Mouse (Mus musculus) limb, embryonic 15.5 days (tissue): ENCODE data around the gene Hbb-y. TPM values are rescaled to one million over a fixed set of nuclear protein-coding genes. Genes with fewer than 3 reads are reported as not detected.

ENCODE experiments used
- ATAC-seq: fragments of 200-750 bp; cut with Nextera tagmentation; 2 replicates; pipeline ENCODE4 v1.8.0; 2017; ENCODE audit warnings: low read depth, moderate TSS enrichment; ENCODE audit not compliant: insufficient number of reproducible peaks, low FRiP score, low TSS enrichment
- H3K27ac ChIP-seq: fragments of 300-500 bp; sonication (generic); 2 replicates; pipeline ENCODE4 v1.5.1; 2015; ENCODE audit warnings: moderate library complexity, mild to moderate bottlenecking, inconsistent platforms
- H3K27me3 ChIP-seq: fragments of 300-500 bp; sonication (generic); 2 replicates; pipeline ENCODE4 v1.6.1; 2015; ENCODE audit warnings: inconsistent platforms
- H3K36me3 ChIP-seq: fragments of 300-500 bp; sonication (generic); 2 replicates; pipeline ENCODE4 v1.6.1; 2015; ENCODE audit warnings: inconsistent platforms
- H3K4me1 ChIP-seq: fragments of 300-500 bp; sonication (generic); 2 replicates; pipeline ENCODE4 v1.6.1; 2015; ENCODE audit warnings: inconsistent platforms
- H3K4me2 ChIP-seq: fragments of 300-500 bp; sonication (generic); 2 replicates; pipeline ENCODE4 v1.6.1; 2015; ENCODE audit warnings: mild to moderate bottlenecking, inconsistent platforms
- H3K4me3 ChIP-seq: fragments of 300-500 bp; sonication (generic); 2 replicates; pipeline ENCODE4 v1.5.1; 2015; ENCODE audit warnings: mild to moderate bottlenecking, inconsistent platforms
- H3K9ac ChIP-seq: fragments of 300-500 bp; sonication (generic); 2 replicates; pipeline ENCODE4 v1.6.1; 2015; ENCODE audit warnings: inconsistent platforms
- H3K9me3 ChIP-seq: fragments of 300-500 bp; sonication (generic); 2 replicates; pipeline ENCODE4 v1.6.1; 2016; ENCODE audit warnings: inconsistent platforms
- WGBS: fragments of 180-500 bp; shearing (Covaris S2); methylation state at CpG from one replicate; pipeline ENCODE4 v1.1.7; 2015; 5-methylcytosine and 5-hydroxymethylcytosine counted together
- polyA plus RNA-seq: library from polyadenylated mRNA; unstranded; fragments of >200 nt; fragmentation: Nextera tagmentation; extraction: Ambion mirVana; gene quantifications from 2 replicates; pipeline ENCODE4 v1.2.1, GENCODE M21; 2015

Gene Hbb-y
- 236 and 533 TPM in 2 replicates for polyA plus RNA-seq

DNA sequence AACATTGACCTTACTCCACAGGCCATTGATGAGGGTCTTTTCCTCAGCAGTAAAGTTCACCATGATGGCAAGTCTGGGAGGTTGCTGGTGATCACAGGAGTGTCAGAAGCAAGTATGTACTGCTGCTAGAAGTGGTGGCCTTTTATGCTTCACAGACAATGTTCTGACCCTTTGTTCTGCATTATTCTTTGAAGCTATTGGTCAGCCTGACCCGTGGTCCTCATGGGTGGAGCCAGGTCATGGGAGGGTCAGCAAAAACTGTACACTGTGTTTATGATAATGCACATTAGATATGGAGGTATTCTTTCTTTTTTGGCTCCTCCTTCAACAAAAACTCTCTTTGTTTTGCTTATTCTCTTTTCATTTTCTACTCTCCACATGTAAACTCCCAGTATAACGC lies at the start of gene Hbb-y:
Gene Hbb-y (minus strand): TSS at position 127 of the 400 bp plus-strand sequence.
- Histone ChIP-seq H3K4me2 (no peak within 1 kb of the TSS), H3K9me3 (no peaks in the 10 kb centered on the region), H3K9ac (no peak within 1 kb of the TSS), H3K4me1 (no peaks in the 10 kb centered on the region), H3K36me3 (no peaks in the 10 kb centered on the region), H3K27ac (no peak within 1 kb of the TSS), H3K27me3 (no peaks in the 10 kb centered on the region), H3K4me3 (no peak within 1 kb of the TSS)
- WGBS: 64% methylated on average over 2 of the region's 2 CpGs
- no peak for ATAC-seq

DNA sequence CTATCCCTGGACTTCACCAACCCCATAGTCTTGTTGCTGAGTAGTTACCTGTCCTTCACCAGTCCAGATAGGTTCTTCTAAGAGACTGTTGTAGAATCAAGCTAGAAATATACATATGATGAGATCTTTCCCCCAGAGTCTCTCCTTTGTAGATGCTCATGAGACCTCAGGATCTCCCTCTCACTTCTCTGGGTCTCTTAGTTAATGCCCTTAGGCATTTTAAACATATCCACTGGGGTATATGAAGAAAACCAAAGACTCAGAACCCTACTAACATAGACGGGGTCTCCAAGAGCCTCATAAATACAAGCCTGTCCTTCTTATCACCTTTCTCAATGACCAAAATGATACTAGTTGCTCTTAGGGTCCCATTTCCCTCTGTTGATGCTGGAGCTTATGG lies 41.4 kb upstream of the Hbb-y start, which contains the start of gene Olfr64:
Gene Olfr64 (minus strand): TSS at position 101 of the 400 bp plus-strand sequence.
- H3K9ac ChIP-seq: no peak within 1 kb of the TSS
- no peaks in the 10 kb centered on the region for H3K27me3 ChIP-seq
- no peak within 1 kb of the TSS for H3K4me2 ChIP-seq
- no peaks in the 10 kb centered on the region for H3K4me1 ChIP-seq
- no peak within 1 kb of the TSS for H3K4me3 ChIP-seq
- H3K36me3 ChIP-seq: no peaks in the 10 kb centered on the region
- no peak within 1 kb of the TSS for H3K27ac ChIP-seq
- ATAC-seq: no peak
- H3K9me3 ChIP-seq: no peaks in the 10 kb centered on the region
- 67% methylated on average over 1 of the region's 1 CpGs for WGBS

DNA sequence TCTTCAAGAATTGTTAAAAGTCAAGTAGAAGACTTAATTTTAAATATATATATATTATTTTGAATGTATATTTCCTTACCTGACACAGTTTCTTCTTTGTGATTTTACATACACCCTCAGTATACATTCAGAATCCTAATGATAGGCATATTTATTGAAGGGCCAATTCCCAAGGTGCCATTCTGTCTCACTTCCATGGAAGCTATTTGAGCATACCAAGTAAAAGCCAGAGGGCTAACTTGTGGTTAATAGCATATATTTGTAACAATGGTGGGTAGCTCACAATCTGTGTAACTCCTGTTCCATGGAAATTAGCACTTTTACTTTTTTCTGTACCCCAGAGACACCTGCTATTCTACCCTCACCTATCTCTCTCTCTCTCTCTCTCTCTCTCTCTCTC lies 33.1 kb upstream of the Hbb-y start, which contains the start of gene Olfr66:
Gene Olfr66 (minus strand): TSS at position 101 of the 400 bp plus-strand sequence.
- ATAC-seq: no peak
- Histone ChIP-seq H3K27ac (no peak within 1 kb of the TSS), H3K4me3 (no peak within 1 kb of the TSS), H3K9me3 (no peaks in the 10 kb centered on the region), H3K27me3 (no peaks in the 10 kb centered on the region), H3K36me3 (no peaks in the 10 kb centered on the region), H3K9ac (no peak within 1 kb of the TSS), H3K4me2 (no peak within 1 kb of the TSS), H3K4me1 (no peaks in the 10 kb centered on the region)

DNA sequence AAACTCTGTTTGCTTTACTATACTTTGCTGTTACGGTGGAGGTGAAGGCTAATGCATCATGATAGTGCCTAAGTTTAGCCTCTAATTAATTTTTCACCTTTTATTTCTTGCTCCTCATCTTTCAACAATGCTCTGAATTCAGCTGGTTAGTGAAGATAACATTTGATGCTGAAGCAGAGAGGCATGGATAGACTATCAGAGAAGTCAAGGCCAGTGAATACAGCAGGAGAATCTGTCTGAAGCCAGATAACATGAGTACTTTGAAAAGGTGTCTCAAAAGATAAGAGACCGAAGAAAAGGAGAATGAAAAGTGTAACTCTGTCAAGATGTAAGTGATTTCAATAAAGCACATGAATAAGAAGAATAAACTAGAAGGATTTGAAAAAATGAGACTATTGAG lies 24.1 kb upstream of the Hbb-y start:
- Histone ChIP-seq H3K9ac (no peak overlapping the region), H3K27me3 (no peaks in the 10 kb centered on the region), H3K36me3 (no peaks in the 10 kb centered on the region), H3K9me3 (no peaks in the 10 kb centered on the region), H3K4me1 (no peaks in the 10 kb centered on the region), H3K27ac (no peak overlapping the region), H3K4me2 (no peak overlapping the region), H3K4me3 (no peak overlapping the region)
- ATAC-seq: no peak
- 77% methylated on average over 2 of the region's 2 CpGs for WGBS

GRCm38 (mm10) chr7:103874451-103874850 lies 21.4 kb upstream of the Hbb-y start:
- no peaks in the 10 kb centered on the region for H3K4me1 ChIP-seq
- H3K36me3 ChIP-seq: no peaks in the 10 kb centered on the region
- no peak for ATAC-seq
- H3K27me3 ChIP-seq: no peaks in the 10 kb centered on the region
- no peak overlapping the region for H3K4me2 ChIP-seq
- H3K9ac ChIP-seq: no peak overlapping the region
- 41% methylated on average over 5 of the region's 5 CpGs for WGBS
- H3K9me3 ChIP-seq: no peaks in the 10 kb centered on the region
- no peak overlapping the region for H3K27ac ChIP-seq
- no peak overlapping the region for H3K4me3 ChIP-seq

DNA sequence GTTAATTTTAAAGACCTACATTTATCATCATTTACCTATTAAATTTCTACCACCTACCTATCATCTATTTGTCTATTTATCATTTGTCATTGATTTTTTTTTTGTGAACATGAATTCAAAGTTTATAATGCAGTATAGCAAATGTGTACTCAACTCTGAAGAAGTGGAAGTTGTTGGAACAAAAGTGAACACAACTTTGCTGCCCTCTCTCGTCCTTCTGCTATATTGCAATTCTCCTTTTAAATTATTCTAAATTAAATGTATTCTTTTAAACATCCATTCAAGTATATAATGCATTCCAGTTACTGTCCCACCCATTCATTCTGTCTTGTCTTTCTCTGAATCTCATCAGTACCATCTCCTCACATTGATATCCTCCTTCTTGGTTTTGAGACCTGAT lies 20.0 kb upstream of the Hbb-y start:
- 11% methylated on average over 1 of the region's 1 CpGs for WGBS
- Histone ChIP-seq H3K9ac (no peak overlapping the region), H3K4me2 (no peak overlapping the region), H3K4me3 (no peak overlapping the region), H3K9me3 (no peaks in the 10 kb centered on the region), H3K36me3 (no peaks in the 10 kb centered on the region), H3K4me1 (no peaks in the 10 kb centered on the region), H3K27ac (no peak overlapping the region), H3K27me3 (no peaks in the 10 kb centered on the region)
- ATAC-seq: no peak

DNA sequence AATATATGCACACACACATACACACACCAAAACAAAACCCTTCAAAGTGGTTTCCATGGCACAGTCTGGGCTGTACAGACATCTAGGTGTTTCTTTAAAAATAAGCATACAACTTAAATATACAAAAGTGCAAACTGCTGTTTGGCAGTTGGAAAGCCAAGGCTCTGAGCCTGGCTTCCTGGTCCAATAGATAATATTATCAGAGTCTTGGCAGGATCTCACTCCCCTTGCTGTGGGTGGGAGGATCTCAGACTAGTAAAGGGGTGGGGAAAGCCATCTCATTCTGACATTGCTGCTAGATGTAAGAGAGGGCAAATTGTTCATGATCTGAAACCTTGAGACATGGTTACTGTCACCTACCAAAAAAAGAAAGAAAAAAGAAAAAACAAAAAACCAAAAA lies 17.7 kb upstream of the Hbb-y start:
- no peaks in the 10 kb centered on the region for H3K27me3 ChIP-seq
- H3K4me1 ChIP-seq: no peaks in the 10 kb centered on the region
- ATAC-seq: no peak
- no peak overlapping the region for H3K4me3 ChIP-seq
- H3K9me3 ChIP-seq: no peaks in the 10 kb centered on the region
- H3K36me3 ChIP-seq: no peaks in the 10 kb centered on the region
- no peak overlapping the region for H3K9ac ChIP-seq
- H3K4me2 ChIP-seq: no peak overlapping the region
- no peak overlapping the region for H3K27ac ChIP-seq

DNA sequence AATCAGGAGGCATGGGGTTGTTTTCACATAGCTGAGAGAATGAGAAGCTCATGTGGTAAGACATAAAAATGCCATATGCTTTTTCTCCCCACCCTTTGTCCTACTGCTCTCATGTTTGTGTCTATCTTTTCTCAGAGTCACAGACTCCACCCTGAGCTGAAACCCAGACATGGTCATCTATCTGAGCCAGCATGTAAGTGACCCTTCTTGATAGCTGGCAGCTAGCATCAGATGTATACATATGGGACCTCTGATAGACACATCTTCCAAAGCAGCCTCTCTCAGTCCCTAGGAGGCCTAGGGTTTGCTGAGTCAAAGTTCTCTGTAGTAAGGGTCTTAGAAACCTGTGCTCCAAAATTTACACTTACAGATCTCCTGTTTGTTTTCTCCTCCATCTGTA lies 12.7 kb upstream of the Hbb-y start:
- H3K9ac ChIP-seq: no peak overlapping the region
- H3K4me1 ChIP-seq: no peaks in the 10 kb centered on the region
- no peak overlapping the region for H3K4me3 ChIP-seq
- H3K27ac ChIP-seq: no peak overlapping the region
- no peaks in the 10 kb centered on the region for H3K27me3 ChIP-seq
- no peak overlapping the region for H3K4me2 ChIP-seq
- ATAC-seq: no peak
- H3K9me3 ChIP-seq: no peaks in the 10 kb centered on the region
- no peaks in the 10 kb centered on the region for H3K36me3 ChIP-seq

DNA sequence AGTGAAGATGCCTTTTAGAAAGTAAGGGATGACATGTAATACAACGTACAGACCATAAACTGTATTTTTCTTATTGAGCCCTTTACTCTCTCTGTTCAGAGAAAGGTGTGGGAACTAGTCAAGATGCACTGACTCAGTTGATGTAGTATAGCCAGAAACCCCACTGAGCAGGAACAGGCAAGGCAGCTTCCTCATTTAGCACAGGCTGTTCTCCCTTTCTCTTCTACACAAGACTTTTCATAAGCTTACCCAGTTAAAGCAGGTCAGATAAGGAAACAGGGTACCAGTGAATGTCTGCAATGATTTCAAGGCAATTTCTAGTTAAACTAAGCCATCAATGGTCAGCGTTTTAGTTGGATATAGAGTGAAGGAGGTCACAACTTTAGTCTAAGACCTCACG lies 8.5 kb upstream of the Hbb-y start:
- ATAC-seq: no peak
- no peaks in the 10 kb centered on the region for H3K27me3 ChIP-seq
- H3K27ac ChIP-seq: no peak overlapping the region
- H3K4me2 ChIP-seq: no peak overlapping the region
- no peaks in the 10 kb centered on the region for H3K36me3 ChIP-seq
- H3K9me3 ChIP-seq: no peaks in the 10 kb centered on the region
- no peak overlapping the region for H3K4me3 ChIP-seq
- no peak overlapping the region for H3K9ac ChIP-seq
- H3K4me1 ChIP-seq: no peaks in the 10 kb centered on the region
- 70% methylated on average over 3 of the region's 3 CpGs for WGBS

DNA sequence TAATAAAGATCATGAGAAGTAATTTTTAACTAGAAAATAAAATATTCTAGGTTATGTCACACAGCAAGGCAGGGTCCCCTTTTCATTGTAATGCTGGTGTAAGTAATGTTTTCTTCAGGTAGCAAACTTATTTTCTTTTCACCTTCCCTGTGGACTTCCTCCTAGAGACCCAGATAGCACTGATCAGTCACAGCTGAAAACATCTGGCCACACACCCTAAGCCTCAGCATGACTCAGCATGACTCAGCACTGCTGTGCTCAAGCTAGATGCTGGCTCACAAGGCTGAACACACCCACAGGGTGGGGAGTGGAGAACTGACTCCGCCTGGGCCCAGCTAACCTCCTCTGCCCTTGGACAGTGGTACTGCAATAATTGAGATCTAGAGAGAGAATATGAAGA lies 7.8 kb upstream of the Hbb-y start:
- Histone ChIP-seq H3K36me3 (no peaks in the 10 kb centered on the region), H3K27ac (no peak overlapping the region), H3K9ac (no peak overlapping the region), H3K9me3 (no peaks in the 10 kb centered on the region), H3K4me3 (no peak overlapping the region), H3K27me3 (no peaks in the 10 kb centered on the region), H3K4me2 (no peak overlapping the region), H3K4me1 (no peaks in the 10 kb centered on the region)
- WGBS: 47% methylated on average over 1 of the region's 1 CpGs
- ATAC-seq: no peak

- no peaks in the 10 kb centered on the region for H3K4me1 ChIP-seq
- WGBS: 58% methylated on average over 2 of the region's 2 CpGs
- H3K36me3 ChIP-seq: no peaks in the 10 kb centered on the region
- ATAC-seq: no peak
- H3K27ac ChIP-seq: no peak overlapping the region
- H3K4me3 ChIP-seq: no peak overlapping the region
- H3K4me2 ChIP-seq: no peak overlapping the region
- H3K9me3 ChIP-seq: no peaks in the 10 kb centered on the region
- H3K9ac ChIP-seq: no peak overlapping the region
- H3K27me3 ChIP-seq: no peaks in the 10 kb centered on the region
Measured at GRCm38 (mm10) chr7:103859076-103859475, 6.1 kb upstream of the Hbb-y start.

DNA sequence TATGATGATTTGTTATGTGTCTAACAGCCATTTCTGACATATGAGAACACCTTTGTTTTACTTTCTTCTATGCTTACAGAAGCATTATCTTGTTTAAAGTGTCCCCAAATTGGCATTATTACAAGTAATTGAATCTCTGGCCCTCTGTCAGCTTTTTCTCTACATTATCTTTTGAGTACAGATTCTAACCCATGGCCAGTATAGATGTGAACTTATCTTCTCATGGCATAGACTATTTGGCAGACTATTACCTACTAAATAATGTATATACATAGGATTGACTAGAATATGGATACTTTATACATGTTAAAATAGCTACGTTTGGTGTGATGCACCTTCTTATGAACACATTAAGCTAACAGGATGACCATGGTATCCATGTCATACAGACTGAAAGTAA lies 1.7 kb upstream of the Hbb-y start:
- no peak overlapping the region for H3K9ac ChIP-seq
- WGBS: 72% methylated on average over 1 of the region's 1 CpGs
- no peak overlapping the region for H3K4me2 ChIP-seq
- no peak for ATAC-seq
- H3K4me1 ChIP-seq: no peaks in the 10 kb centered on the region
- H3K4me3 ChIP-seq: no peak overlapping the region
- H3K27ac ChIP-seq: no peak overlapping the region
- no peaks in the 10 kb centered on the region for H3K27me3 ChIP-seq
- H3K36me3 ChIP-seq: no peaks in the 10 kb centered on the region
- no peaks in the 10 kb centered on the region for H3K9me3 ChIP-seq

GRCm38 (mm10) chr7:103844525-103845325 lies 8.3 kb downstream of the Hbb-y start:
- H3K36me3 ChIP-seq: no peaks in the 10 kb centered on the region
- no peak overlapping the region for H3K27ac ChIP-seq
- no peaks in the 10 kb centered on the region for H3K4me1 ChIP-seq
- WGBS: 56% methylated on average over 2 of the region's 2 CpGs
- H3K9ac ChIP-seq: no peak overlapping the region
- H3K9me3 ChIP-seq: no peaks in the 10 kb centered on the region
- no peaks in the 10 kb centered on the region for H3K27me3 ChIP-seq
- no peak overlapping the region for H3K4me3 ChIP-seq
- ATAC-seq: no peak
- no peak overlapping the region for H3K4me2 ChIP-seq
